Mouse (Mus musculus): ENCODE measurements around the gene Nfatc2ip.
A peak's percentile ranks its signal among the peaks of the same experiment; 100 is the strongest.

Gene Nfatc2ip

GRCm38 (mm10) chr7:126396298-126397119 lies at the start of gene Nfatc2ip:
Gene Nfatc2ip, minus strand, starts transcription at chr7:126396737.
- DNase-seq, result peak; percentile 97

- no peak for DNase-seq
Measured at GRCm38 (mm10) chr7:126446217-126446616, 49.7 kb upstream of the Nfatc2ip start.

GRCm38 (mm10) chr7:126445104-126445815 lies 48.7 kb upstream of the Nfatc2ip start:
- DNase-seq, result no peak

- no peak for DNase-seq
Measured at GRCm38 (mm10) chr7:126444536-126444935, 48.0 kb upstream of the Nfatc2ip start.

GRCm38 (mm10) chr7:126443997-126444396 lies 47.5 kb upstream of the Nfatc2ip start:
- DNase-seq, result no peak

GRCm38 (mm10) chr7:126440134-126440533 lies 43.6 kb upstream of the Nfatc2ip start:
- no peak for DNase-seq

GRCm38 (mm10) chr7:126436851-126437250 lies 40.3 kb upstream of the Nfatc2ip start:
- peak; percentile 76 for DNase-seq

- DNase-seq, result no peak
Measured at GRCm38 (mm10) chr7:126435801-126436200, 39.3 kb upstream of the Nfatc2ip start.

- no peak for DNase-seq
Measured at GRCm38 (mm10) chr7:126434726-126435125, 38.2 kb upstream of the Nfatc2ip start.

GRCm38 (mm10) chr7:126430167-126430566 lies 33.6 kb upstream of the Nfatc2ip start:
- DNase-seq, result no peak

- no peak for DNase-seq
Measured at GRCm38 (mm10) chr7:126429503-126429898, 33.0 kb upstream of the Nfatc2ip start.

- DNase-seq, result peak; percentile 99
Measured at GRCm38 (mm10) chr7:126428631-126429502, 32.3 kb upstream of the Nfatc2ip start, which contains the start of gene Rabep2. Gene Rabep2, plus strand, starts transcription at chr7:126428759.

- no peak for DNase-seq
Measured at GRCm38 (mm10) chr7:126428154-126428553, 31.6 kb upstream of the Nfatc2ip start.

- DNase-seq, result no peak
Measured at GRCm38 (mm10) chr7:126427323-126427860, 30.9 kb upstream of the Nfatc2ip start.

- DNase-seq, result no peak
Measured at GRCm38 (mm10) chr7:126424161-126424560, 27.6 kb upstream of the Nfatc2ip start.

GRCm38 (mm10) chr7:126421756-126422155 lies 25.2 kb upstream of the Nfatc2ip start:
- DNase-seq, result no peak

- DNase-seq, result no peak
Measured at GRCm38 (mm10) chr7:126418496-126418895, 22.0 kb upstream of the Nfatc2ip start.

GRCm38 (mm10) chr7:126417606-126418005 lies 21.1 kb upstream of the Nfatc2ip start:
- DNase-seq, result no peak

GRCm38 (mm10) chr7:126417045-126417444 lies 20.5 kb upstream of the Nfatc2ip start:
- DNase-seq, result no peak

GRCm38 (mm10) chr7:126416615-126417014 lies 20.1 kb upstream of the Nfatc2ip start:
- DNase-seq, result no peak

- no peak for DNase-seq
Measured at GRCm38 (mm10) chr7:126414725-126415124, 18.2 kb upstream of the Nfatc2ip start, which contains the start of gene Cd19. Gene Cd19, minus strand, starts transcription at chr7:126414889.

GRCm38 (mm10) chr7:126411061-126411460 lies 14.5 kb upstream of the Nfatc2ip start:
- no peak for DNase-seq

GRCm38 (mm10) chr7:126408686-126409085 lies 12.1 kb upstream of the Nfatc2ip start:
- DNase-seq, result no peak

Measured in lung, postnatal 14 days (tissue).